Mouse (Mus musculus): ENCODE data around the gene Fhad1.

Fhad1 gene

GRCm38 (mm10) chr4:141932785-141933574 is 81.9 kb downstream of the Fhad1 start:
- no peak for DNase-seq (ENCODE audit: low spot score in 2 of 2)

DNA sequence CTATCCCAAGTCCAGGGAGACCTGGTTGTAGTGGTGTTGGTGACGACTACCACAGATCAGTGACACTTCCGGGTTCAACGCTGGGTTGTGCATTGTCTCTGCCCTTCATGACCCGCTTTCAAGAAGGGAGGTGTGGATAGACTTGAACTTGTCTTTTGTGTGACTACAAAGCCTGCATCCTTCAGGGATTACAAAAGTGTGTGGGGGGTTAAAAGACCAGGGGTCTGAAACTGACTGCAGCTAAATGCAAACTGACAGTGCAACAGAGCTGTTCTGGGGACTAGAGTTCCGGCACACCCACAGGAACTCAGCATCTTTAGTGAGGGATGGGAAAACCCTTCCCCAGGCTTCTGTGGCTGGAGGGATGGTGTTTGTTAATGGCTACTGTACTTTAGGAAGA is 83.4 kb downstream of the Fhad1 start:
- no peak for DNase-seq (ENCODE audit: low spot score in 2 of 2)

GRCm38 (mm10) chr4:141930001-141930400 is 84.9 kb downstream of the Fhad1 start:
- no peak for DNase-seq (ENCODE audit: low spot score in 2 of 2)

GRCm38 (mm10) chr4:141928881-141929281 is 86.0 kb downstream of the Fhad1 start:
- DNase-seq (ENCODE audit: low spot score in 2 of 2): peak; percentile 37 to 41

DNA sequence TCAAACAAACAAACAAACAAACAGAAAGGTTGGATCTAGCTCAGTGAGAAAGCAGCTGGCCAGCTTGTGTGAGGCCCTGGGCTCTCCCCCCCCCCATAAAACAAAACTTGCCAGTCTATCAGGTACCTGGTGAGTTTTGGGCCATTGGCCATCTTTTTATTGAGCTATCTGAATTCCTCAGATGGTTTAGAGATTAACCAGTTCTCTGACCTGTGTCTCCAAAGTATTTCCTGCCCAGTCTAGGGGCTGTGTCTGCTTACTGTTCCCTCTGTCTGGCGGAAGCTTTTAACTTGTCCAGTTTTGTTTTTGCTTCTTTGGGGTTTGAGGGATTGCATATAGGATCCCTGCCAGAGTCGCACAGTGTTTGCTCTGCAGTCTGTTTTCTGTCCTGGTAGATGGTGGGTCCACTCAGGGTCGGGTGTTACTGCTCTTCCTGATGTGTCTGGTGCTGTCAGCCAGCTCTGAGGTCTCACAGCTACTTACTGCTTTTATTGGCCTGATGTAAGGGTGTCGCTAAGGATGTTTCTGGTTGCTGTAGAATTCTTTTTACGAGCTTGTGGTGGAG is 89.0 kb downstream of the Fhad1 start:
- DNase-seq (ENCODE audit: low spot score in 2 of 2): no peak

DNA sequence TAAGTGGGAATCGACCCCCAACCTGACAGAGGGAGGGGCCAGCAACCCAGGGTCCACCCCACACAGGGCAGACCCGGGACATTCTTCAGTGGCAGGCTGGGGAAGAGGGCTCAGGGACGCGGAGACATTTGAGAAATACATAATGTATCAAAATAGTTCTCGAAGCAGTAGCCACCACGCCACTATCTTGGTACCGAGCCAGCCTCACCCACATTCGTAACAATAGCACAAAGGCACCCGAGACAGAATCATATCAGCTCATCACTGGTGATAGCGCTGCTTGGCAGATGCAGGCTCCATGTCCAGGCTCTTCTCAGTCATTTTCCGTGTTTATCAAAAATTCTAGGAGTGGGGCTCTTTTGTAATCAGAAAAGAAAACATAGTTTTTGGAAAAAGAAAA is 90.9 kb downstream of the Fhad1 start:
- DNase-seq (ENCODE audit: low spot score in 2 of 2): no peak

- DNase-seq (ENCODE audit: low spot score in 2 of 2): no peak
Measured at GRCm38 (mm10) chr4:141920391-141920790, 94.5 kb downstream of the Fhad1 start.

- peak in 1 of 2 experiments; percentile 24 for DNase-seq (ENCODE audit: low spot score in 2 of 2)
Measured at GRCm38 (mm10) chr4:141917735-141918419, 97.0 kb downstream of the Fhad1 start.

DNA sequence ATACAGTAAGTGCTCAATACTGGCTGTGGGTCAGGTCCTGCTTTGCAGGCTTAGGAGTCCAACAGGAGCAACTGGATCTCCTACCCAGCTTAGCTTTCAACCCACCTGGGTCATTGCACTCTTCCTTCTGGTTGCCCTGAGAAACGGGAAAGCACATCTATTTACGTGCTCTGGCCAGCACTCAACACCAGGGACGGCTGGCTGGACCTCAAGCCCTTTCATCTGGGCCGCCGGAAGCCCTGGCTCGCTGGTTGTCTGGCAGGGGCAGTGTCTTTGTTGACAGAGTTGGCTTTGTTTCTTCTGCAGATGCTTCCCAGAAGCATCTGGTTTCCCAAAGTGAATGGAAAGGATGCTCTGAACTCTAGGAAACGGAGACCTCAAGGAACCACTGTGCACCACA is 100.8 kb downstream of the Fhad1 start:
- peak; percentile 75 to 79 for DNase-seq (ENCODE audit: low spot score in 2 of 2)

- peak; percentile 62 to 72 for DNase-seq (ENCODE audit: low spot score in 2 of 2)
Measured at GRCm38 (mm10) chr4:141913201-141913993, 101.5 kb downstream of the Fhad1 start.

GRCm38 (mm10) chr4:141904710-141905109 is 110.2 kb downstream of the Fhad1 start:
- no peak for DNase-seq (ENCODE audit: low spot score in 2 of 2)

DNA sequence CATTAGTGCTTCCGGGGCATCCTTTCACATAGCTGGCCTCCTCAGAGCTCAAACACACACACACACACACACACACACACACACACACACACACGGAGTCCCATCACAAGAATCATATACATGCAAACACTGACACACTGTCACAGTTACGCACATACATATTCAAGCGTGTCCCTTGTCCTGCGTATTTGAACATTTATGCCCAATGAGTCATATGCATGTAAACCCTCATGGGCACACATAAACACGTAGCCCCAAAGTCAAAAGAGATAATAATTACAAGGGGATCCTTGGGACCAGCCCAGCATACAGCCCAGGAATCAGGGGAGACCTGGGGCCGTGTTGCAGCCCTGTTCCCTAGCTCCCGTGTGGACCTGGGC is 112.4 kb downstream of the Fhad1 start:
- DNase-seq (ENCODE audit: low spot score in 2 of 2): no peak

DNA sequence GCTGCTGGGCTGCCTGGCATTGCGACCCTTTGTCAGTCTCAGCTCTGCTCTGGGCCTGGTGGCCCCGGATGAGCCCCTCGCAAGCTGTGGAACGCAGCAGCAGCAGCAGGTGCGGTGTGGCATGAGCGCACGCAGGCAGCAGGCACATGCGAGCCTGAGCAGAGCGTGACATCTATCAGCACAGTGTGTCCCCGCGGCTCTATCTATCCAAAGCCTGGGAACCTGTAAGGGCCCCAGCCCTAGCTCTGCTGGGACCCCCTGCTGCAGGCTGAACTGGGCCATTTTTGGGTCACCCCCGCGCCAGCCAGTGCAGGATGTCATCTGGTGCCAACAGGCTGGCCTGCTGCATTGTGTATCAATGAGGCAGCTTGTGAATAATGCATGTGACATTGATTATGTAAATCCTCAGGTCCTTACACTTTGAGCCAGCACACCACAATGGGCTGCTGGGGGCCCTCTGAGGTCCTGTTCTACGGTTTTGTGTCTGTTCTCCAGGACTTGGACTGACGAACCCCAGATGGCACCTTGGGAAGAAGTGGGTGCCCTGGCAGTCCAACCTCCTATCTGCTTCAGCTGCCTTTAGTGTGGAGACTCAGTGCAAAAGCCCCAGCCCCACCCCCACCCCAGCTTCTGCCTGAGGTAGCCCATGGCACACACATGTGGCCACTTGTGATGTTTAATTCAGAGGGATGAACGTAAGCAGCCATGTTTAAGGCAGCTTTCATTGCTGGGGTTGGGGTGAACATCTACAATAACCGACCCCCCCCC is 113.0 kb downstream of the Fhad1 start:
- DNase-seq (ENCODE audit: low spot score in 2 of 2): no peak

DNA sequence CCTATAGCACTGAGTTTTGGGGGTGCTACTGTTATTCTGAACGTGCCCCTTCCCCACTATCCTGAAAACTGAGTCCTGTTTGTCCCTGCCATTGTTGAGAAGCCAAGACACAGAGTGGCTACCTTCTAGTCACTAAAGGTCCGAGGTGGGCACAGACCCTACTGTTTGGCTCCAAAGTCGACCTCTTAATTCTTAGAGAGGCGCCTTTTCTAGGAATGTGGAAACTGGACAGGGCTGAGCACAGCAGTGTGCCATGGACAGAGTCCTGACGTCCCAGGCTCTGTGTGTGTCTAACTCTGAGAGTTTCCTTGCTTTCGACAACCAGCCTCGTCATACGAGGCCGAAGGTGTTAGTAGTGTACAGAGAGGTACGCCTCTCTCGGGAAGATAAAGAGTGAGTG is 114.5 kb downstream of the Fhad1 start:
- DNase-seq (ENCODE audit: low spot score in 2 of 2): no peak

GRCm38 (mm10) chr4:141899936-141900335 is 114.9 kb downstream of the Fhad1 start:
- DNase-seq (ENCODE audit: low spot score in 2 of 2): peak; percentile 35 to 53

DNA sequence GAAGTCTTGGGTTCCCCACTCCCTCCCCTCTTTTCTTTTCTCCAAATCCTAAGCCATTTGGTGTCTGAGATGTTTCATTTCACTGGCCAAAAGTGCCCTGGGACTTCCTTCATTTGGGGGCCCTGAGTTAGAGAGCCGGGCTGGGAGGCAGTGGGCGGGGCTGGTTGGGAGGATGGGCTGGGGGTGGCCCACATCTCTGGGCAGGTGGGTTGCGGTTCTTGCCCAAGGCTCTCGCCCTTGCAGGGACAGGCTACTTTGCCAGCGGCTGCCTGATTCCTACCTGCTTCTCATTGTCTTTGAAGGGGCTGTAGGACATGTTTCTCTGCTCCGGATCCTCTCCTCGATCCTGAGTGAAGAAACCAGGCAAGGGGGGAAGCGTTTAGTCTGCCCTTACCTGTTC is 116.0 kb downstream of the Fhad1 start:
- no peak for DNase-seq (ENCODE audit: low spot score in 2 of 2)

DNA sequence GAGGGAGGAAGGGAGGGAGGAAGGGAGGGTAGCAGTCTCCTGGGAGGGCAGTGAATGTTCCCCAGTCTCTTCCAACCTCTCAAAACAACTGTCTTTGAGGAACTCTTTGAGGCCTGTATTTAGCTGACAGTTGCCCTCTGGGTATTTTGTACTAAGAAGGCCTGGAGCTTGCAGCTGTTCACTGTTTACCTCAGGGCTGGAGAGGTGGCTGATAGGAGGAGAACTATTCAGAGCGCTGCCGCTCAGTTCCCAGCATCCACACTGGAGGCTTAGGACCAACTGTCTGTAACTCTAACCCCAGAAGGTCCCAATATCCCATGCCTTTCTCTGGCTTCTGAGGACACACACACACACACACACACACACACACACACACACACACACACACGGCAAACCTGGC is 117.0 kb downstream of the Fhad1 start:
- no peak for DNase-seq (ENCODE audit: low spot score in 2 of 2)

DNA sequence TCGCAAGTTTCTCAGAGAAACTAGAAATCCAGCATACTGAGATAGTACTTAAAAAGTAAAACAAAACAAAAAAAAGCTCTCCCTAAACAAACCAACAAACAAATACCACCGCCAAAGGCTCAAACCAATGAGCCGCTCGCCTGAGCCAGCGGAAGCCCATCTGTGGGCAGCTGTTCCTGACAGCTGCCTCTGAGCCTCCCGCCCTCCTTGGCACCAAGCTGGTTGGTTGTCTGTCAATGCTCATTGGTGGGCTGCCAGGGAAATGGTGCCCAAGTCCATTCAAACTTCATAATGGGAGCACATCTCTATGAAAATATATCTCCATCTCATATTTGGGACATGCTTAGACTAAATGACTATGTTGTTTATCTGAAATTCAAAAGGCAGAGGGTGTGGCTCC is 117.7 kb downstream of the Fhad1 start:
- DNase-seq (ENCODE audit: low spot score in 2 of 2): no peak

DNA sequence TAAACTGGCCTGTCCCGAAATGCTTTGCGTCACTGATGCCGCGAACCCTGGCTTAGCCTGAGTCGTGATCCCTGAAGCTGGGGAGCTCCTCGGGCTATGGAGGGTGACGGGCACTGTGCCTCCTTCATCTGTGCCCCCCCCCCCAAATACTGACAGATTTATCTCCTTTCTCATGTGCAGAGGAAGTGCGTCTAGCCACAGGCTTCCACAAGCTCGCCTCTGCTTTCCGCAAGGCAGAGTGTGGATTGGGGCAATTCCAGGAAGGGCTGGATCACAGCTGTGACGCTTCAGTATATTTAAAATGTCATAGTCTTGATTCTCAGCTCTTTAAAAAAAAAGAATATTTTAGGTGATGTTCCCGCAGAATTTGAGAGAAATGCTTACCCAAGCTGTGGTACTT is 119.1 kb downstream of the Fhad1 start:
- DNase-seq (ENCODE audit: low spot score in 2 of 2): no peak

GRCm38 (mm10) chr4:141893157-141893784 is 121.6 kb downstream of the Fhad1 start:
- DNase-seq (ENCODE audit: low spot score in 2 of 2): no peak

GRCm38 (mm10) chr4:141886385-141886968 is 128.4 kb downstream of the Fhad1 start:
- no peak for DNase-seq (ENCODE audit: low spot score in 2 of 2)
